Mouse (Mus musculus) urinary bladder, postnatal 36 days (tissue): ENCODE measurements at regions not wholly inside any gene's neighbourhood (a gene's known extent, or its start where the extent isn't known, plus 50 kb on each side); places are given as distances from the start of the nearest gene placed in this dataset.

Experiments used
- DNase-seq, 2 experiments: peaks; one replicate each; pipeline ENCODE4 v3.0.0; 2022; ENCODE audit warnings: low spot score in 2 of 2, mixed read lengths in 1 of 2

- no peak for DNase-seq
These were observed 120.7 kb upstream of the Atp6ap2 start for GRCm38 (mm10) chrX:12466897-12467296.

- no peak for DNase-seq
These were observed 119.9 kb upstream of the Atp6ap2 start for GRCm38 (mm10) chrX:12467528-12468179.

DNA sequence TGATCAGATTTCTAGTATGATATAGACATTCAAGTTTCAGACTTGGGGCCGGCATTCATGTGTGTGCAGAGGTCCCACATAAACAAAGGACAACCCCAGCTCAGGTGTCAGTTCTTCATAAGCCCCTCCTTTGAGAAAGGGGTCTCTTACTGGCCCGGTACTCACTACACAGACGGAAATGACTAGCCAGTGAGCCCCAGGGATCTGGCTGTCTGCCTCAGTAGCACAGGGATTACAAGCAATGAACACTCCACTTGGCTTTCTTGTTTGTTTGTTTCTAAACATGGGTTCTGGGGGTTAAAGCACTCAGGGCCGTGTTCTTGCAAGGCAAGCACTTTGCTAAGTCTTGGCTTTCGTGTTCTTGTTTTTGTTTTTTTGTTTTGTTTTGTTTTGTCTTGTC lies 115.3 kb upstream of the Atp6ap2 start:
- DNase-seq: no peak

- DNase-seq: no peak
These were observed 108.4 kb upstream of the Atp6ap2 start for GRCm38 (mm10) chrX:12479207-12479606.

DNA sequence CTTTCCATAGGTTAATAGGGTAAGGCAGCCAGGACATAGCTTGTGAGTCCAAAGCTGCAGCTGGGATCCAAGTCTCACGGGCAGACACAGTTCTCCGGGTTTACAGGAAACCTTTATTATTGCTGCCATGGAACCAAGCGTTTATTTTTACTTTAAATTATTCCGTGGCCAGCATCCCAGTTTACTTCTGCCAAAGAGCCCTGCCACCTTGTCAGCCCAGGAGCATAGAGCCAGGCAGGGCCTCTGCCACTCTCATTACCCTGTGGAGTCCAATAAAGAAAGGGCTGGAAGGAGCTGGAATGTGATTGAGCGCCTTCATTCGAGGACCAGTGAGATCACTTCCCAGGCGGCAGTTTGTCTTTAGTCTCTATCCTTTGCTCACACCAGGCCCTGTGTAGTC lies 96.6 kb upstream of the Atp6ap2 start:
- no peak for DNase-seq

- no peak for DNase-seq
These were observed 94.4 kb upstream of the Atp6ap2 start for GRCm38 (mm10) chrX:12493216-12493615.

GRCm38 (mm10) chrX:12493916-12494315 lies 93.7 kb upstream of the Atp6ap2 start:
- no peak for DNase-seq

DNA sequence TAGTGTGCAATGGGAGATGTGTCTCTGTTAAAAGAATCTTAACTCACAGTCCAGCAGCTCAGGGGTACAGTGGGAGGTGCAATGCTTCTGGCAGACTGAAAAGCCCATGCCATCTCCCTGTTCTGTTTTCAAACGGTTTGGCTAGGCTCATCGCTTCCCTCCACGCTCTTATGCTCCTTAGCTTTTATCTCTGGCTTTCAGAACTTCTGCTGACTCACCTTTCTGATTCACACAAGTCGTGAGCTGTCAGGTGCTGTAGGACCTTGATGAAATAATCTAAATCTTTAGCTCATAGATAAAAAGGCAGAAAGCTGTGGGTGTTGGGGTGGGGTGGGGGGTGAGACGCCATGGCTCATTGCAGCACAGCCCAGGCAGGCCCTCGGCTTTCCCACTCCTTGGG lies 93.1 kb upstream of the Atp6ap2 start:
- no peak for DNase-seq

- peak in 1 of 2 experiments; percentile 6 for DNase-seq
These were observed 87.0 kb upstream of the Atp6ap2 start for GRCm38 (mm10) chrX:12500601-12501000.

GRCm38 (mm10) chrX:12502364-12502763 lies 85.2 kb upstream of the Atp6ap2 start:
- DNase-seq: no peak

DNA sequence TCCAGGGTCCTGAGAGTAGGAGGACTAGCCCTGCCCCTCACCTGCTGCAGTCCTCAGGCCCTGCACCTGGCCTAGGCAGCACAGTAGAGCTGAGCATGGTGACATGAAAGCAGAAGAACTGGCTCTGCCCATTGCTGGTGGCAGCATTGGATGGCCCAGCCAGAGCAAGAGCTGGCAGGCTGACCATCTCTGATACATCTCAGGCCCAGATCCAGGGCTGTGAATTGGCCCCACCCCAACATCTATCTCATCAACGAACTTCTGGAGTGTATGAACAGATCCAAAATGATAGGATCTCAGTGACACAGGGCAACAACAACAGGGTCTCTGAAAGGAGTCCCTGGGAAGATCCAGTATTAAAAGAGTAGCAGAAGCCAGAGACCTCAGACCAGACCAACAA lies 84.0 kb upstream of the Atp6ap2 start:
- DNase-seq: no peak

- DNase-seq: no peak
These were observed 76.5 kb upstream of the Atp6ap2 start for GRCm38 (mm10) chrX:12511119-12511518.

DNA sequence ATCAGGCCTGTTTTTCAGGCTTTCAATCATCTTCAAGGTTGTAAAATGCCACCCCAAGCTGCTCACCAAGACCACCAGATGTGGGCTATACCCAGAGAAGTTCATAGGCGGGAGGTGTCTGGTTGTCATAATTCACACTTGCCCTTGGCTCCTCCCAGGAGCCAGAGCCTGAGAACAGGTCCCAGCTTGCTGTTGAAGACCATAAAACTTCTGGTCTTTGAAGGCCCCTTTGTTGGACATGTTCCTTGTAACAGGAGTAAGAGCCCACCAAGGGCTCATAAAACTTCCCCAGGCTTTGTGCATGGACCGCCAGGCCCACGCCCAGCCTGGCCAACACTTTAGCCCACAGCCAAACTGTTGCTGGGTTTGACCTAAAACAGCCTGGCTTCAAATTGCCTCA lies 62.6 kb upstream of the Atp6ap2 start:
- no peak for DNase-seq

- DNase-seq: no peak
These were observed 56.9 kb upstream of the Atp6ap2 start for GRCm38 (mm10) chrX:12530406-12531311.
